Mouse (Mus musculus): Measurements from ENCODE around the gene Atp6v0e. TPM values are rescaled to one million over a fixed set of nuclear protein-coding genes. Genes with fewer than 3 reads are reported as not detected.
A peak's percentile ranks its signal among the peaks of the same experiment; 100 is the strongest.

The Atp6v0e gene
- polyA plus RNA-seq, 1 experiment = 100 TPM

DNA sequence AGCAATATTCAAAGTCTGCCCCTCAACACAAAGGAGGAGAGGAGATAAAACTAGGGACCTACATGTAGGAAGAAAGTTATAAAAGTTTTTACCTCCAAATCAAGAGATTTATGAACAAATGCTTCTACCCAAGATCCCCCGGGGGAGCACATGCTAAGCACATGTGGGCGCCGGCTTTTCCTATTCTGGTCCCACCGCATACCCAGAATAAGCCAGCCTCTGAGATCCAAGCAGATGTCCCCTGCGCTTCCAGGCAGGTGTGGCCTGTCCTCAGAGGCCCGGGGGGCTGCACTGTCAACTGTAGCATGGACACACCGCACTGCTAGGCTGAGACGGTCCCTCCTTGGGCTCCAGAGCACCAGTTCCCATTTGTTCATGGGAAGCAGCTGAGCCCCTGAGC is 19.6 kb upstream of the Atp6v0e start:
- peaks cover 37% of the 10 kb centered on the region for H3K36me3 ChIP-seq (ENCODE audit: control insufficient read depth, insufficient read depth, low read length, poor library complexity, severe bottlenecking)
- TF ChIP-seq CTCF (IDR thresholded peaks at IDR 0.05; ENCODE audit: low read depth, low read length) = no peak
- TF ChIP-seq POLR2A (IDR thresholded peaks at IDR 0.05; ENCODE audit: insufficient read depth, low read length) = no peak
- TF ChIP-seq EP300 (IDR thresholded peaks at IDR 0.05; ENCODE audit: insufficient read depth, low read depth, low read length) = no peak
- H3K4me1 ChIP-seq (ENCODE audit: control insufficient read depth, insufficient read depth, low read length) = no peaks in the 10 kb centered on the region
- no peak overlapping the region for H3K9ac ChIP-seq (ENCODE audit: low read depth, poor library complexity, severe bottlenecking)
- H3K4me3 ChIP-seq (ENCODE audit: low read depth, low read length) = no peak overlapping the region
- H3K9me3 ChIP-seq (replicated peaks; ENCODE audit: control insufficient read depth, insufficient read depth, low read length, poor library complexity, severe bottlenecking) = no peaks in the 10 kb centered on the region
- H3K27ac ChIP-seq (ENCODE audit: insufficient read depth, low read length) = no peak overlapping the region
- no peaks in the 10 kb centered on the region for H3K27me3 ChIP-seq (ENCODE audit: control insufficient read depth, insufficient read depth, low read length, poor library complexity, severe bottlenecking)

DNA sequence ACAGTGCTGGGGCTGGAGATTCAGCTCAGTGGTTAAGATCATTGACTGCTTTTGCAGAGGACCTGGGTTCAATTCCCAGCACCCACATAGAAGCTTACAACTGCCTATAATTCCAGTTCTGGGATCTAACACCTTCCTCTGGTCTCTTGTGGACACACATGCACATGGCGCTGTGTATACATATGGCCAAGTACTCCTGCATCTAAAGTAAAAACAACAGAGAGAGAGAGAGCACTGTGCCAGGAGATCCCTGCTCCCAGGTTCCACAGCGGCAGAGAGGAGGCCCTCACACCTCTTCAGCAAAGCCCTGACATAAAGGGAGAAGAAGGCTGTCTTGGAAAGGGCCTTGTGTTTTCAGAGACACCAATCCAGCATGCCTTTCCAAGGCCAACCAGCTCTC is 19.0 kb upstream of the Atp6v0e start:
- Histone ChIP-seq H3K4me1 (ENCODE audit: control insufficient read depth, insufficient read depth, low read length) (no peaks in the 10 kb centered on the region), H3K9ac (ENCODE audit: low read depth, poor library complexity, severe bottlenecking) (no peak overlapping the region), H3K27me3 (ENCODE audit: control insufficient read depth, insufficient read depth, low read length, poor library complexity, severe bottlenecking) (no peaks in the 10 kb centered on the region), H3K36me3 (ENCODE audit: control insufficient read depth, insufficient read depth, low read length, poor library complexity, severe bottlenecking) (peaks cover 35% of the 10 kb centered on the region), H3K27ac (ENCODE audit: insufficient read depth, low read length) (no peak overlapping the region), H3K4me3 (ENCODE audit: low read depth, low read length) (no peak overlapping the region), H3K9me3 (replicated peaks; ENCODE audit: control insufficient read depth, insufficient read depth, low read length, poor library complexity, severe bottlenecking) (no peaks in the 10 kb centered on the region)
- TF ChIP-seq CTCF (IDR thresholded peaks at IDR 0.05; ENCODE audit: low read depth, low read length) = no peak
- no peak for TF ChIP-seq POLR2A (IDR thresholded peaks at IDR 0.05; ENCODE audit: insufficient read depth, low read length)
- TF ChIP-seq EP300 (IDR thresholded peaks at IDR 0.05; ENCODE audit: insufficient read depth, low read depth, low read length) = no peak

DNA sequence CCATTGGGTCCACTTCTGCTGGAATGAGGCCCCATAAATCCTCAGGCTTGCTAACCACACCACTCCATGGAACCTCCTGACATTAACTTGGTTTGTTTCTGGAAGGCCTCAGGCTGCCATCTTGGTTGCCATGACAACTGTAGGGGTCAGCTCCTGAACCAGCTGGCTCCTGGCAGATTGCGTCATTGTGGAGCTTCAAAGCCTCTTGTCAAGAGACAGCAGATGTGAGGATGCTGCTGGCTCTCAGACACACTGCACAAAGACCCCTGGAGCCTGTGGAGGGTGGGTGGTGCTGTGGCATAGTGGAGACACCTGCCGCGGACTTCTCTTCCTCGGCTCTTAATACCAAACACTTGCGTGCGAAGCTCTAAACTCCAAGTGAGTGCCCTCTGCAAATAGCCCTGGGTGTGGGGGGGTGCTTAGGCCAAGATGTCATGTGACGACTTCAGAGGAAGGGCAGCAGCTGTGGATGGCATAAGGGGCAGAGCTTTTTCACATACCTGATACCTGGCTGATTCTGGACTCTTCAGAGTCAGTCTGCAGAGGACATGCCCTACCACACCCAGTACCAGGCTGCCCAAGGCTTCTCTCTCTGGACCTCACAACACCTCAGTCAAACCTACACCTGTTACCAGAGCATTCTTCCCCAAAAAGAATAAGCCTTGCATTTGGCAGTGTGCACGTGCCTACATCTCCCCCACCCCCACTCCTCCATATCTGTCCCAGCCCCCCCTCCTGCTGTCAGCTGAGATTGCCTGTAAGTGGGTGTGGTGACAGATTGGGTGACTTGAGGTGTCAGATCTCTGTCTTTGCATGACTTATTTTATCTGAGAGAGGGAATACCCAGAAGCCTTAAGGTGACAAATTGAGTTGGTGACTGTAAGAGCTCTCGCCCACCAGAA is 18.3 kb upstream of the Atp6v0e start:
- Histone ChIP-seq H3K36me3 (ENCODE audit: control insufficient read depth, insufficient read depth, low read length, poor library complexity, severe bottlenecking) (peaks cover 33% of the 10 kb centered on the region), H3K9me3 (replicated peaks; ENCODE audit: control insufficient read depth, insufficient read depth, low read length, poor library complexity, severe bottlenecking) (no peaks in the 10 kb centered on the region), H3K4me3 (ENCODE audit: low read depth, low read length) (no peak overlapping the region), H3K27me3 (ENCODE audit: control insufficient read depth, insufficient read depth, low read length, poor library complexity, severe bottlenecking) (no peaks in the 10 kb centered on the region), H3K27ac (ENCODE audit: insufficient read depth, low read length) (no peak overlapping the region), H3K9ac (ENCODE audit: low read depth, poor library complexity, severe bottlenecking) (no peak overlapping the region), H3K4me1 (ENCODE audit: control insufficient read depth, insufficient read depth, low read length) (no peaks in the 10 kb centered on the region)
- TF ChIP-seq EP300 (IDR thresholded peaks at IDR 0.05; ENCODE audit: insufficient read depth, low read depth, low read length) (no peak), CTCF (IDR thresholded peaks at IDR 0.05; ENCODE audit: low read depth, low read length) (no peak), POLR2A (IDR thresholded peaks at IDR 0.05; ENCODE audit: insufficient read depth, low read length) (no peak)

DNA sequence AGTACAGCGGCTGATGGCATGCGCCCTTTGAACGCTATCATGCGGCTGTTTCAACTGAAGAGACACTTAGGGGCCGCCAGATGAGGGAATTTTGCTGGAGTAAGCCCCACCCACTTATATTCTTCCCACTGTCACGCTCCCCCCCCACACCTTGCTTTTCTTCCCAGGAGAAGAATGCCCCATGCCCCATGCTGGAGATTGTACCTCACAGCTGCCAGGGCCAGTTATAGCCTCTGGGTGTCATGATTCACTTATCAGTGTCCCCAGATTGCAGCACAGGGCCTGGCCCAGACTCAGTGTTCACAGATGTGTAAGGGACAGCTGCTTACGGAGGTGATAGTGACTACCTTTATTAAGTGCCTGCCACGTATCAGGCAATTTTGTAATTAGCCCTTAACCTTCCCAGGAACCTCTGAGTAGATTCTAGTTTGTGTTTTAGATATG is 17.6 kb upstream of the Atp6v0e start:
- no peaks in the 10 kb centered on the region for H3K9me3 ChIP-seq (replicated peaks; ENCODE audit: control insufficient read depth, insufficient read depth, low read length, poor library complexity, severe bottlenecking)
- no peak overlapping the region for H3K27ac ChIP-seq (ENCODE audit: insufficient read depth, low read length)
- H3K27me3 ChIP-seq (ENCODE audit: control insufficient read depth, insufficient read depth, low read length, poor library complexity, severe bottlenecking) = no peaks in the 10 kb centered on the region
- H3K9ac ChIP-seq (ENCODE audit: low read depth, poor library complexity, severe bottlenecking) = no peak overlapping the region
- H3K4me3 ChIP-seq (ENCODE audit: low read depth, low read length) = no peak overlapping the region
- TF ChIP-seq POLR2A (IDR thresholded peaks at IDR 0.05; ENCODE audit: insufficient read depth, low read length) (no peak), EP300 (IDR thresholded peaks at IDR 0.05; ENCODE audit: insufficient read depth, low read depth, low read length) (no peak), CTCF (IDR thresholded peaks at IDR 0.05; ENCODE audit: low read depth, low read length) (no peak)
- H3K4me1 ChIP-seq (ENCODE audit: control insufficient read depth, insufficient read depth, low read length) = no peaks in the 10 kb centered on the region
- H3K36me3 ChIP-seq (ENCODE audit: control insufficient read depth, insufficient read depth, low read length, poor library complexity, severe bottlenecking) = peaks cover 26% of the 10 kb centered on the region

DNA sequence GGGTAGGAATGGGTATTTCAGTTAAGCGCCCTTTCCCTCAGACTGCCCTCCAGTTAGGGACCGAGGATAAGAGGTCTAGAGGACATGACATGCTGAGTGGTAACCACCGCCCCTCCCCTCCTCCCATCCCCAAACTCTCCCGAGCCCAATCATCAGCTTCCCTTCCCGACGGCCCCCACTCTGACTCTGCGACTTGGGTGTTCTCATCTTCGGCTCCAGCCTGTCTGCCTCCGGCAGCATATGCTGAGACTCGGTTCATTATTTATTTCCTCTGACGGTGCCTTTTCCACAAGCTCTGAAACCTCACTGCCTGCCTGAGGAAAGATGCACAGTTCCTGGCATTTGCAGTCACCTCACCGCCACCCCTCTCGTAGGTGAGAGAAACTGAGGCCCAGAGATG is 15.7 kb upstream of the Atp6v0e start:
- peaks cover 12% of the 10 kb centered on the region for H3K36me3 ChIP-seq (ENCODE audit: control insufficient read depth, insufficient read depth, low read length, poor library complexity, severe bottlenecking)

DNA sequence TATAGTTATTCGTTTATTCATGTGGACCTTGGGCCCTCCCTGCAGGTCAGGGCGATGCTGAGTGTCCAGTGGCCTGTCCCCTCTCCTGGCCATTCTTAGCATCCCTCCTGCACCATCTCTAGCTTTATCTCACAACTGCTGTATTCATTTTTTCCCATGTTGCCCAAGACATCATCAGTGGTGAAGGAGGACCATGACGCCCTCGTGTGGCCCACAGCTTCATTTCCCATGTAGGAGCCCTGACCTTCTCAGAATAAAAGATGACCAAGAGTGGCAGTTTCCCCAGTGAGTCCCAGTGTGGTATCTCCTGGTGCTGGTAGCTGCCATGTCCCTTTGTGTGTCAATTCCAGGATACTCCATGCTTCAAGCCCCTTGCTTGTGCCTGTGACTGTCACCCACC is 13.5 kb upstream of the Atp6v0e start:
- Histone ChIP-seq H3K4me3 (ENCODE audit: low read depth, low read length) (no peak overlapping the region), H3K36me3 (ENCODE audit: control insufficient read depth, insufficient read depth, low read length, poor library complexity, severe bottlenecking) (peaks cover 5% of the 10 kb centered on the region), H3K9me3 (replicated peaks; ENCODE audit: control insufficient read depth, insufficient read depth, low read length, poor library complexity, severe bottlenecking) (no peaks in the 10 kb centered on the region)

More for the DNA sequence above, 15.7 kb upstream of the Atp6v0e start:
- Histone ChIP-seq H3K4me1 (ENCODE audit: control insufficient read depth, insufficient read depth, low read length) (no peaks in the 10 kb centered on the region), H3K27me3 (ENCODE audit: control insufficient read depth, insufficient read depth, low read length, poor library complexity, severe bottlenecking) (no peaks in the 10 kb centered on the region), H3K9ac (ENCODE audit: low read depth, poor library complexity, severe bottlenecking) (no peak overlapping the region), H3K9me3 (replicated peaks; ENCODE audit: control insufficient read depth, insufficient read depth, low read length, poor library complexity, severe bottlenecking) (no peaks in the 10 kb centered on the region), H3K4me3 (ENCODE audit: low read depth, low read length) (no peak overlapping the region), H3K27ac (ENCODE audit: insufficient read depth, low read length) (no peak overlapping the region)
- TF ChIP-seq POLR2A (IDR thresholded peaks at IDR 0.05; ENCODE audit: insufficient read depth, low read length) (no peak), EP300 (IDR thresholded peaks at IDR 0.05; ENCODE audit: insufficient read depth, low read depth, low read length) (no peak), CTCF (IDR thresholded peaks at IDR 0.05; ENCODE audit: low read depth, low read length) (no peak)

More for the DNA sequence above, 13.5 kb upstream of the Atp6v0e start:
- H3K4me1 ChIP-seq (ENCODE audit: control insufficient read depth, insufficient read depth, low read length) = no peaks in the 10 kb centered on the region
- H3K27me3 ChIP-seq (ENCODE audit: control insufficient read depth, insufficient read depth, low read length, poor library complexity, severe bottlenecking) = no peaks in the 10 kb centered on the region
- TF ChIP-seq CTCF (IDR thresholded peaks at IDR 0.05; ENCODE audit: low read depth, low read length) = peak; percentile 28
- TF ChIP-seq EP300 (IDR thresholded peaks at IDR 0.05; ENCODE audit: insufficient read depth, low read depth, low read length) = no peak
- no peak overlapping the region for H3K9ac ChIP-seq (ENCODE audit: low read depth, poor library complexity, severe bottlenecking)
- H3K27ac ChIP-seq (ENCODE audit: insufficient read depth, low read length) = no peak overlapping the region
